Mouse (Mus musculus) hindbrain, embryonic 11.5 days (tissue): ENCODE results near the gene Ulk2. TPM values are rescaled to one million over a fixed set of nuclear protein-coding genes. Genes with fewer than 3 reads are reported as not detected.
A peak's percentile ranks its signal among the peaks of the same experiment; 100 is the strongest.
"Not testable (repeated sequence)": the region's sequence is repeated elsewhere in the genome, so short reads cannot be mapped to it uniquely, and the experiment has no call there.

Source experiments
- ATAC-seq: fragments of 200-750 bp; cut with Nextera tagmentation; 2 replicates; pipeline ENCODE4 v1.8.0; 2017; ENCODE audit warnings: mild to moderate bottlenecking, moderate TSS enrichment, moderate library complexity; ENCODE audit not compliant: low FRiP score
- DNase-seq: peaks from one replicate; pipeline ENCODE4 v3.0.0-alpha.2; 2015; ENCODE audit warnings: low spot score
- H3K27ac ChIP-seq: fragments of 300-500 bp; sonication (generic); 2 replicates; pipeline ENCODE4 v1.5.1; 2014; ENCODE audit warnings: mild to moderate bottlenecking, low read depth, low read length
- H3K27me3 ChIP-seq: fragments of 300-500 bp; sonication (generic); 2 replicates; pipeline ENCODE4 v1.6.1; 2014; ENCODE audit warnings: mild to moderate bottlenecking, low read length, moderate library complexity, mixed read lengths; ENCODE audit not compliant: control insufficient read depth, insufficient read depth
- H3K36me3 ChIP-seq: fragments of 300-500 bp; sonication (generic); 2 replicates; pipeline ENCODE4 v1.6.1; 2014; ENCODE audit warnings: mild to moderate bottlenecking, low read length, moderate library complexity, mixed read lengths; ENCODE audit not compliant: control insufficient read depth, insufficient read depth
- H3K4me1 ChIP-seq: fragments of 300-500 bp; sonication (generic); replicated peaks from 2 replicates; pipeline ENCODE4 v1.6.1; 2014; ENCODE audit warnings: low read length, mixed read lengths; ENCODE audit not compliant: control insufficient read depth, insufficient read depth
- H3K4me2 ChIP-seq: fragments of 300-500 bp; sonication (generic); replicated peaks from 2 replicates; pipeline ENCODE4 v1.6.1; 2014; ENCODE audit warnings: mild to moderate bottlenecking, low read depth, low read length
- H3K4me3 ChIP-seq: fragments of 300-500 bp; sonication (generic); 2 replicates; pipeline ENCODE4 v1.5.1; 2014; ENCODE audit warnings: low read depth, low read length
- H3K9ac ChIP-seq: fragments of 300-500 bp; sonication (generic); 2 replicates; pipeline ENCODE4 v1.6.1; 2014; ENCODE audit warnings: low read depth, low read length
- H3K9me3 ChIP-seq: fragments of 300-500 bp; sonication (generic); 2 replicates; pipeline ENCODE4 v1.6.1; 2016; ENCODE audit warnings: low read length; ENCODE audit not compliant: control insufficient read depth
- WGBS: fragments of 180-500 bp; shearing (Covaris S2); extraction: QIAGEN DNeasy Blood & Tissue Kit; methylation state at CpG from one replicate; pipeline ENCODE4 v1.1.7; 2014; 5-methylcytosine and 5-hydroxymethylcytosine counted together
- polyA plus RNA-seq: library from polyadenylated mRNA; unstranded; fragments of >200 nt; fragmentation: Nextera tagmentation; extraction: Ambion mirVana; gene quantifications from 2 replicates; pipeline ENCODE4 v1.2.1, GENCODE M21; 2014

Ulk2 gene
- polyA plus RNA-seq, 1 experiment from 2014 or later = 28.6 TPM

DNA sequence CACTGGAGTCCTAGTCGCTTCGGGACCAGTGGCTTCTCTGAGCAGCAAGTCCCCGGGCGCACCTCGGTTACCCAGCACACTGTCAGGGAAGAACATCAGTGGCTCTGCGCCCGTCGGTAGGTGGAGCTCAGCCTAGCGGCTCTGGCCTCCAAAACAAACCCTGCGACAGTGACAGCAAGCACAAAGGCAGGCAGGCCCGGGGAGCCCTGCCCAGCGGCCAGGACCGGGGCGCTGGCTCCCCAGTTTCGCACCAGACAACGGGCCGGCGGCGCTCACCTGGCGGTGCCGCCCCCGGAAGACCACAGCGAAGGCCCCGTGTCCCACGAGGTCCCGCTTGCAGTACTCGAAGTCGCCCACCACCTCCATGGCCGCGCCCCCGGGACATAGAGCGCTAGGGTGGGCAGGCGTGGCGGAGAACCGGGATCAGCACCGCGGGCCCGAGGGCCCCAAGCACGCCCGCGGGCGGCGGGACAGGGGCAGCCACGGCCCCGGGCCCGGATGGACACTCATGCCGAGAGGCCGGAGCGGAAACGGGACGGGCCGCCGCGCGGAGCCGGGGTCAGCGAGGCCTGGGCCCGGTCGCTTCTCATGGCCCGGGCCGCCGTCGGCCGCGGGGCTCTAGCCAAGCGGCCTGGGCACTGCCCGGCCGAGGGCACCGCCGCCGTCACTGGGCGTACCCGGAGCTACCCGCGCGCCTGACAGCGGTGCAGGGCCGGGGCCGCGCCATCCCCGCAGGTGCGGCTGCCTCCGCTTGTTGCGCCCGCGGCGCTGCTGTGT lies 474 bp downstream of the Ulk2 start:
- H3K4me3 ChIP-seq = peak overlapping the region; percentile 98
- no peaks in the 10 kb centered on the region for H3K9me3 ChIP-seq
- peak overlapping the region; percentile 59 for H3K4me2 ChIP-seq
- no peaks in the 10 kb centered on the region for H3K27me3 ChIP-seq
- H3K9ac ChIP-seq = peak overlapping the region; percentile 98
- peak overlapping the region; percentile 92 for H3K27ac ChIP-seq
- ATAC-seq (peak; percentile 90), DNase-seq (peak; percentile 82)
- no peaks in the 10 kb centered on the region for H3K36me3 ChIP-seq
- under 1% methylated on average over 80 of the region's 87 CpGs for WGBS
- H3K4me1 ChIP-seq = no peaks in the 10 kb centered on the region

GRCm38 (mm10) chr11:61853659-61854058 lies 1.2 kb downstream of the Ulk2 start:
- 20% methylated on average over 5 of the region's 5 CpGs for WGBS
- peak overlapping the region; percentile 98 for H3K4me3 ChIP-seq
- H3K4me1 ChIP-seq = no peaks in the 10 kb centered on the region
- no peak for DNase-seq
- H3K4me2 ChIP-seq = peak overlapping the region; percentile 59
- peak overlapping the region; percentile 98; the same call in 1 of the 2 replicates for H3K9ac ChIP-seq
- H3K36me3 ChIP-seq = no peaks in the 10 kb centered on the region
- no peak for ATAC-seq
- H3K27me3 ChIP-seq = no peaks in the 10 kb centered on the region
- H3K27ac ChIP-seq = peak overlapping the region; percentile 92; the same call in 1 of the 2 replicates
- H3K9me3 ChIP-seq = no peaks in the 10 kb centered on the region

DNA sequence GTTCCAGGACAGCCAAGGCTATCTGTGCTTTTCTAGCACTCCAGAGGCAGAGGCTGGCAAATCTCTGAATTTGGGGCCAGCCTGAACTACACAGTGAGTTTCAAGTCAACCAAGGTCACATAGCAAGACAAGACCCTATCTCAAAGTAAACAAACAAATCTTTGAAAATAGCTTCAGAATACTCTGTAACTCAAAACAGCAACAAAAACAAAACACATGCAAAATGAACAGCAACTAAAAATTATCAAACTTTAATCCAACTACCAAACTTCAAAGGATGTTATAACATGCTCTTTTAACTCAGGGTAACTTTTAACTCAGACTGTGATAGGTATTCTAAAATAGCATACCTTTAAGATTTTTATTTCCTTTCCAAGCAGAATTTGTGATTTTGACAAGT lies 2.0 kb downstream of the Ulk2 start:
- Histone ChIP-seq H3K4me2 (no peak overlapping the region), H3K4me1 (no peaks in the 10 kb centered on the region), H3K9me3 (no peaks in the 10 kb centered on the region), H3K36me3 (no peaks in the 10 kb centered on the region), H3K9ac (no peak overlapping the region), H3K4me3 (no peak overlapping the region), H3K27ac (no peak overlapping the region), H3K27me3 (no peaks in the 10 kb centered on the region)
- ATAC-seq (no peak), DNase-seq (no peak)

- Histone ChIP-seq H3K9me3 (no peaks in the 10 kb centered on the region), H3K36me3 (no peaks in the 10 kb centered on the region), H3K9ac (no peak overlapping the region), H3K4me1 (no peaks in the 10 kb centered on the region), H3K27ac (no peak overlapping the region), H3K4me2 (no peak overlapping the region), H3K27me3 (no peaks in the 10 kb centered on the region), H3K4me3 (no peak overlapping the region)
- WGBS = 89% methylated on average over 3 of the region's 3 CpGs
- DNase-seq = no peak
- no peak for ATAC-seq
These were observed 3.7 kb downstream of the Ulk2 start for GRCm38 (mm10) chr11:61851195-61851594.

GRCm38 (mm10) chr11:61840663-61841062 lies 14.2 kb downstream of the Ulk2 start:
- not testable (repeated sequence) for H3K9ac ChIP-seq, H3K4me3 ChIP-seq, ATAC-seq, H3K4me2 ChIP-seq, H3K27me3 ChIP-seq, DNase-seq, H3K27ac ChIP-seq, H3K9me3 ChIP-seq, H3K36me3 ChIP-seq, H3K4me1 ChIP-seq
- WGBS = 58% methylated on average over 3 of the region's 3 CpGs

- no peaks in the 10 kb centered on the region for H3K4me1 ChIP-seq
- H3K4me3 ChIP-seq = no peak overlapping the region
- H3K36me3 ChIP-seq = no peaks in the 10 kb centered on the region
- ATAC-seq (no peak), DNase-seq (no peak)
- no peak overlapping the region for H3K9ac ChIP-seq
- no peak overlapping the region for H3K27ac ChIP-seq
- H3K9me3 ChIP-seq = no peaks in the 10 kb centered on the region
- no peaks in the 10 kb centered on the region for H3K27me3 ChIP-seq
- H3K4me2 ChIP-seq = no peak overlapping the region
These were observed 14.9 kb downstream of the Ulk2 start for GRCm38 (mm10) chr11:61839940-61840339.

DNA sequence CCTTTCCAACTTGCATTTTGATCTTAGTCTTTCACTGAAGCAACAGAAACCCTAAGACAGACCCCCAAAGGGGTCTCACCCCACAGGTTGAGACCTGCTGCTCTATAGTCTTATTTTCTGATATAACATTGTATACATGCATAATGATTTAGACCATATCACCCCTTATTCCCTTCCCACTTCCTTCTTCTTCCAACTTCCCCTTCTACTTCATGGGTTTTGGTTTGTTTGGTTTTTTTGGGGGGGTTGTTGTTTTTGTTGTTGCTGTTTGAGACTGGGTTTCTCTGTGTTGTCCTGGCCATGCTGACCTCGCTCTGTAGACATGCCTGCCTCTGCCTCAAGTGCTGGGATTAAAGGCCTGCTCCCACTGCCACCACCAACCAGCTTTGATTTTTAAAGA lies 15.7 kb downstream of the Ulk2 start:
- 88% methylated on average over 1 of the region's 1 CpGs for WGBS
- Histone ChIP-seq H3K36me3 (no peaks in the 10 kb centered on the region), H3K9me3 (no peaks in the 10 kb centered on the region), H3K4me3 (no peak overlapping the region), H3K27ac (no peak overlapping the region), H3K4me2 (no peak overlapping the region), H3K9ac (no peak overlapping the region), H3K4me1 (no peaks in the 10 kb centered on the region), H3K27me3 (no peaks in the 10 kb centered on the region)
- no peak for ATAC-seq
- no peak for DNase-seq

DNA sequence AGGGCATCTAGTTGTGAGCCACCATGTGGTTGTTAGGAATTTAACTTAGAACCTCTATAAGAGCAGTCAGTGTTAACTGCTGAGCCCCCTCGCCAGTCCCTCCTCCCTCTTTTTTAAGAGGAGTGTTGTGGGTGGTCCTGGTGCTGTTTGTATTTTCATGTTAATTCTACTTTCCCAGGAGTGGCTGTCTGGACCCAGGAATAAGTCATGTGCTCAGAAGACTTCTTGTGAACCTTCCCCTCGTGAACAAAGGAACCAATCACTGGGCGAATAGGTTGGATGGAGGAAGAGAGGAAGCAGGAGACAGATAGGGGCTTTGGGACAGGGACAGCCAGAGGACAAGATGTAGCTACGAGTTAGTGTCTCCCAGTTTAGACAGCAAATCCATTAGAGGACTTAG lies 45.1 kb downstream of the Ulk2 start:
- 0 out of 2 replicates have a peak, but pooled peaks cover 2% of the 10 kb centered on the region for H3K36me3 ChIP-seq
- H3K27me3 ChIP-seq = no peaks in the 10 kb centered on the region
- no peaks in the 10 kb centered on the region for H3K4me1 ChIP-seq
- 39% methylated on average over 4 of the region's 4 CpGs for WGBS
- H3K4me2 ChIP-seq = no peak overlapping the region
- ATAC-seq (no peak), DNase-seq (peak; percentile 30)
- H3K9me3 ChIP-seq = no peaks in the 10 kb centered on the region
- no peak overlapping the region for H3K27ac ChIP-seq
- H3K9ac ChIP-seq = no peak overlapping the region
- H3K4me3 ChIP-seq = no peak overlapping the region

- Histone ChIP-seq H3K4me2 (no peak overlapping the region), H3K9me3 (no peaks in the 10 kb centered on the region), H3K9ac (no peak overlapping the region), H3K27ac (no peak overlapping the region), H3K27me3 (no peaks in the 10 kb centered on the region), H3K36me3 (0 out of 2 replicates have a peak, but pooled peaks cover 2% of the 10 kb centered on the region), H3K4me3 (no peak overlapping the region), H3K4me1 (no peaks in the 10 kb centered on the region)
- 93% methylated on average over 2 of the region's 2 CpGs for WGBS
- no peak for ATAC-seq
- no peak for DNase-seq
These were observed 46.2 kb downstream of the Ulk2 start for GRCm38 (mm10) chr11:61808551-61809117.
